Mouse (Mus musculus): ENCODE results near the gene Car5a. TPM values are rescaled to one million over a fixed set of nuclear protein-coding genes. Genes with fewer than 3 reads are reported as not detected.

Car5a gene
- polyA plus RNA-seq, 1 experiment from 2014 or later = 0.40 TPM

DNA sequence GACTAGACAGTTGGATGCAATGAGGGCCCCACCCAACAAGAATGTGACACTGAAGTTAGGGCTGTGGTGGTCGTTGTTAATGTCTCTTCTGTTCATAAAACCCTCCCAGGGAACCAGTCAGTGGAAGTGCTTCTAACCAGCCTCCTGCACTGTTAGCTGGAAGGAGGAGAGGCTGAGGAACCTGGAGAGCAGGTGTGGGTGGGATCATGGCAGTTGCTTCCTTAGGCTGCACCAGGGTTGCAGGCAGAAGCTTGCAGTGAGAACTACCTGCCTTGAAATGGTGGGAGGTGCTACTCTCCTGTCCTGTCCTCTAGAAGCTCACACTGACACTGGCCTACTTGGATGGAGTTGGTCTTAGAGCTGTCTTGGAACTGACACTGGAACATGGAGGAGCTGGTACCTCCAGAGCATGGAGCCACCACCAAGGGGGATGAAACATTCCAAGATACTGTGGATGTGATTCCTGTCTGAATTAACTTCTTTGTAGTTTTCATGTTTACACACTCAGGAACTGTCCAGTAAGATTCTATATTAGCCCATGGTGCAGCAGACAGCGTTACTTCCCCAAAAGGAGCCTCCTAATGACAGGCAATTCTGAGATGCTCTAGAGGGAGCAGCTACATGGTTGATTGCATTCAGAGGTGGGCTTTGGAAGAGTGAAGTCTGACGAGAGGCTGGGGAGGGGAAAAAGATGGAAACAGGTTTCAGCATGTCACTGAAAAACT, 9.3 kb upstream of the Car5a start:
- Histone ChIP-seq H3K27me3 (no peaks in the 10 kb centered on the region), H3K9me3 (replicated peaks) (no peaks in the 10 kb centered on the region), H3K9ac (no peak overlapping the region), H3K4me3 (replicated peaks) (no peak overlapping the region), H3K4me2 (no peak overlapping the region), H3K36me3 (peaks cover 39% of the 10 kb centered on the region), H3K4me1 (peaks cover 51% of the 10 kb centered on the region), H3K27ac (no peak overlapping the region)
- ATAC-seq (replicated peaks; ENCODE audit: low FRiP score) = no peak
- WGBS = 55% methylated on average over 3 of the region's 3 CpGs

DNA sequence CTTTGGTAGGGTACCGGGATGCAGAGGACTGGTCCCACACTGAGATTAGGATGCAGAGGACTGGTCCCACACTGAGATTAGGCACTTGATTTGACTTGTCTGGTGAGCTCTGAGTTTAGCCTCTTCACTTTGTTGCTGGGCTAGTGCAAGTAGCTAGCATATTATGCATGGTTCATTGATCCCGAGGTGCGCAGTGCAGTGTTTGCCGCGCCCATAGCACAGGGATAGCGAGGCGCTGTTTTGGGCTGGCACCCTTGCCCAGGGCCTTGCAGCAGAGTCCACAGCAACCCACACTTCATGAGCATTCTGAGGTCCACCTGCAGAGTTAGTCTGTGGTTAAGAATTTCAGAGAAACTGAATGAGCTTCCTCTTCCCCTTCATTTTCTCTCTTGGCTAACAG, 8.1 kb upstream of the Car5a start:
- peaks cover 59% of the 10 kb centered on the region for H3K4me1 ChIP-seq
- H3K9ac ChIP-seq = 0 out of 2 replicates have a peak overlapping the region, but pooled peaks have one; percentile 31
- no peaks in the 10 kb centered on the region for H3K27me3 ChIP-seq
- ATAC-seq (replicated peaks; ENCODE audit: low FRiP score) = no peak
- H3K36me3 ChIP-seq = peaks cover 39% of the 10 kb centered on the region
- WGBS = 64% methylated on average over 7 of the region's 7 CpGs
- peak overlapping the region; percentile 67 for H3K4me2 ChIP-seq
- peak overlapping the region; percentile 86 for H3K4me3 ChIP-seq (replicated peaks)
- no peaks in the 10 kb centered on the region for H3K9me3 ChIP-seq (replicated peaks)
- H3K27ac ChIP-seq = peak overlapping the region; percentile 37; the same call in 1 of the 2 replicates

DNA sequence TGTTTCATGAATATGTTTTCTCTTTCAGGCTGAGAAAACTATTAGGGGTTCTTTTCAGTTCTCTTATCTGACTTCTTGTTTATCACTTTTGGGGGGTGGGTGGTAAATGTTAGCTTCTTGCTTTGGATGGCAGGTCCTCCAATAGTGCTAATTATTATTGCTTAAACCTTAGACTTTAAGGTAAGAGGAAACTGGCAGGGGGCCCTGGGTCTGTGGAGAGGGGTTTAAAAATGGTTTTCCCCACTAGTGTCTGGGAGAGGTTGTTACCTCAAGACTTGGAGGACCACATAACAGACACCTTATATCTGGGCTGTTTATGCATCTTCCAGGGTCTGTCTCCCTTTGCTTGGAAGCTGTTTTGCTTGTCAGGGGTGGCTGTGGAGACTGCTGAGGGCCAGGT, 7.4 kb upstream of the Car5a start:
- Histone ChIP-seq H3K9me3 (replicated peaks) (no peaks in the 10 kb centered on the region), H3K27me3 (no peaks in the 10 kb centered on the region), H3K4me3 (replicated peaks) (peak overlapping the region; percentile 86), H3K9ac (peak overlapping the region; percentile 31), H3K4me2 (peak overlapping the region; percentile 67), H3K4me1 (peaks cover 65% of the 10 kb centered on the region), H3K27ac (peak overlapping the region; percentile 37; the same call in 1 of the 2 replicates), H3K36me3 (peaks cover 39% of the 10 kb centered on the region)
- no peak for ATAC-seq (replicated peaks; ENCODE audit: low FRiP score)

DNA sequence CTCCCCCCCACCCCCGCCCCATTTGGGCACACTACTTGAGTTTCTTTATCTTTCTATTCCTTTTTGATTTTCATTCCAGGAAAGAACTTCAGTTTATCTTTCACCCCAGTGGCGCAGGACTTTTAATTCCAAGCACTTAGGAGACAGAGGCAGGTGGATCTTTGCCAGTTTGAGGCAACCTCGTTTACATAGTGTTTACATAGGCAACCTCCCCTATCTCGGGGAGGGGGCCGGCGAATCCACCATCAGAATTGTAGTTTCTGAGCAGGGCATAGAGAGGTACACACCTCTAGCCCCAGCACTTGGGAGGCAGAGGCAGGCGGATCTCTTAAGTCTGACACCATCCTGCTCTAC, 6.9 kb upstream of the Car5a start:
- peaks cover 69% of the 10 kb centered on the region for H3K4me1 ChIP-seq
- H3K36me3 ChIP-seq = peaks cover 34% of the 10 kb centered on the region
- WGBS = 29% methylated on average over 7 of the region's 7 CpGs
- no peaks in the 10 kb centered on the region for H3K27me3 ChIP-seq
- H3K27ac ChIP-seq = 0 out of 2 replicates have a peak overlapping the region, but pooled peaks have one; percentile 54
- H3K4me3 ChIP-seq (replicated peaks) = peak overlapping the region; percentile 86
- no peaks in the 10 kb centered on the region for H3K9me3 ChIP-seq (replicated peaks)
- peak overlapping the region; percentile 98 for H3K9ac ChIP-seq
- peak overlapping the region; percentile 67 for H3K4me2 ChIP-seq
- ATAC-seq (replicated peaks; ENCODE audit: low FRiP score) = no peak

DNA sequence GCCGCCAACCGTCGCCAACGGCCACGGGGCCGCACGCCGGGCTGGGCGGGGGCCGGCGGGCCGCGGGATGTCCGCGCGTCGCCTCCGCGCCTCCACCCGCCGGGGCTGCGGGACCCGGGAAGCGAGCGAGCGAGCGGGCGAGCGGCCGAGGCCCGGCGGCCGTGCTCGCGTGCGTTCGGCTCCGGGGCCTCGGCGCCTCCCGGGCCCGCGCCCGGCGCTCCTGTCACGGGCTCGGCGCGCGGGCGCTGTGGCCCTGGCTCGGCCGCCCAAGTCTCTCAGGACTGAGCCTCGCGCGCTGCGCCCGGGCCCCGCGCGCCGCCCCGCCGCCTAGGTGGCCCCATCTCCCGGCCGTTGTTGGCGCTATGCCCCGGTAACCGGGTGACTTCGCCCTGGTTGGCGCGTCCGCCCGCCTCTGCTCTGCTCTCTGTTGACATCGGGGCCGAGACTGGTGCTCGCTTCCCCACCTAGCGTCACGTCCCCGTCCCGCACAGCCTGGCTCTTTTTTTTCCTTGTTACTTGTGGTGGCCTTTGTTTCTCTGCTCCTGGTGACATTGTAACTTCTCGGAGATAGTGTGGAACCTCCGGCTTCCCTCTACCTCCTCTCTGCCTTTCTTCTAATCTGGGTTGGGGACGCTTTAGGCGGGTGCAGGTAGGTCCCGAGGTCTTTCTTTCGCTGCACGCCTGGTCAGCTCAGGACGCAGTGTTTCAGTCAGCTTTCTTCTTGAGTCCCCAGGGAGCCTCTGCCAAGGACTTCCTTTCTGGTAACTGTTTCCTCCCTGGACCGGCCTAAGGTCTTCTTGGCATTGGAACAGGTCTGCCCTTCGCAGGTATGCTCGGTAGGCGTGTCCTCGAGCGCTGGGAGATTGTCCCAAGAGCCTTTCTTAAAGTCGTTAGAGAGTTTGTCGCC, 6.3 kb upstream of the Car5a start:
- Histone ChIP-seq H3K4me2 (peak overlapping the region; percentile 67), H3K27ac (peak overlapping the region; percentile 93), H3K27me3 (no peaks in the 10 kb centered on the region), H3K9me3 (replicated peaks) (no peaks in the 10 kb centered on the region), H3K36me3 (peaks cover 33% of the 10 kb centered on the region), H3K9ac (peak overlapping the region; percentile 98), H3K4me1 (peaks cover 69% of the 10 kb centered on the region), H3K4me3 (replicated peaks) (peak overlapping the region; percentile 86)
- WGBS = under 1% methylated on average over 85 of the region's 97 CpGs
- peak; percentile 19 for ATAC-seq (replicated peaks; ENCODE audit: low FRiP score)

DNA sequence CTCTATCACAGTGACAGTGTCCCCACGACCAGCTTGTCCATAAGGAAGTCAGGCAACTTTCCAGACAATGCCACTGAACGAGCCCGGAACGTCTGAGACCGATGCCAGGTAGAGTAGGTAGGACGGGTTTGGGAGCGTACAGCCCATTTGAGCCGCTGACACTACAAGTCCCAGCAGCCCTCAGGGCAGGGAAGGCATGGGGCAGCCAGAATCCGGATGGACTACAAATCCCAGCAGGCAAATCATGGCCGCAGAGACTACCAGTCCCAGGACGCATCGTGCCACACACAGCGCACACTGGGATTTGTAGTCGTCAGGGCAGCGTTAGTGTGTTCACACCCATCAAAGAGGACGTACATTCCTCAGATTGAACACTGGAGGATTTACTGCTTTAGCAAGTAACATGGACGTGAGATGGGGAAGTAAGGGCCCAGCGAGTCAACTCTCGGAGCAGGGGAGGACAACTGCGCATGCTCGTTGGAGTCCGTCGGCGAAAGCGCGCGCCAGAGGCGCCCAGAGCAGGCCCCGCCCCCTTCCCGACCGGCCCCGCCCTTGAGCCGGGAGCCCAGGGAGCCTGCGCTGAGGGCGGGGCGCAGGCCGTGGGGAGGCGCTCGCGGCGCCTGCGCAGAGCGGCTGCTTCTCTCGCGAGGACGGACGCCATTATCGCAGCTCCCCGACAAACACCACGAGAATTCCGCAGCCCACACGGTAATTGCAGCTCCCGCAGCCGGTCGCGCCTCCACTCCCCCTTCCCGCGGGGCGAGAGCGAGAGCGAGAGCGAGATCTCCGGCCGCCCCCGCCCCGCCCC, 5.4 kb upstream of the Car5a start:
- H3K27ac ChIP-seq = peak overlapping the region; percentile 93
- peak overlapping the region; percentile 67 for H3K4me2 ChIP-seq
- peak; percentile 96 for ATAC-seq (replicated peaks; ENCODE audit: low FRiP score)
- H3K36me3 ChIP-seq = peaks cover 25% of the 10 kb centered on the region
- H3K27me3 ChIP-seq = no peaks in the 10 kb centered on the region
- H3K9ac ChIP-seq = peak overlapping the region; percentile 98
- WGBS = under 1% methylated on average over 60 of the region's 66 CpGs
- H3K9me3 ChIP-seq (replicated peaks) = no peaks in the 10 kb centered on the region
- H3K4me3 ChIP-seq (replicated peaks) = peak overlapping the region; percentile 86
- peaks cover 68% of the 10 kb centered on the region for H3K4me1 ChIP-seq

DNA sequence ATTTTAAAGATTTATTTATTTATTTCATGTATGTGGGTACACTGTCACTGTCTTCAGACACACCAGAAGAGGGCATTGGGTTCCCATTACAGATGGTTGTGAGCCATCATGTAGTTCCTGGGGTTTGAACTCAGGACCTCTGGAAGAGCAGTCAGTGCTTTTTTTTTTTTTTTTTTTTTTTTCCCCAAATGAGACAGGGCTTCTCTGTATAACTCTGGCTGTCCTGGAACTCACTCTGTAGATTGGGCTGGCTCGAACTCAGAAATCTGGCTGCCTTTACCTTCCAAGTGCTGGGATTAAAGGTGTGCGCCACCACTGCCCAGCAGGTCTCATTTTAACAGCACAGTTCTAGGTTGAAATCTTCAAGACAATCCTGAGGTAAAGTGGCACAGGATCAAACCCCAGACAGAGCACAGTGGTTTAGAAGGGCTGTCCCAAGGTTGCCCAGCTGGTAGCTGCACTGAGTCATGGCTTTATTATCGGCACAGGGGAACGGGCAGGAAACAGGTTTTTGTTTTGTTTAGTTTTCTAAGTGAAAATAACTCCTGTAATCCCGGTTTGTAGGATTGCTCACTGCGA, 4.6 kb upstream of the Car5a start, which contains the start of gene Banp:
Banp (plus strand) TSS at position 529 of the 579 bp plus-strand sequence.
- Histone ChIP-seq H3K9ac (peak within 1 kb of the TSS; percentile 98), H3K27me3 (no peaks in the 10 kb centered on the region), H3K36me3 (peaks cover 16% of the 10 kb centered on the region), H3K4me3 (replicated peaks) (peak within 1 kb of the TSS; percentile 86), H3K27ac (peak within 1 kb of the TSS; percentile 95), H3K4me2 (peak within 1 kb of the TSS; percentile 75), H3K4me1 (peaks cover 60% of the 10 kb centered on the region), H3K9me3 (replicated peaks) (no peaks in the 10 kb centered on the region)
- no peak for ATAC-seq (replicated peaks; ENCODE audit: low FRiP score)
- WGBS = 59% methylated on average over 6 of the region's 6 CpGs

DNA sequence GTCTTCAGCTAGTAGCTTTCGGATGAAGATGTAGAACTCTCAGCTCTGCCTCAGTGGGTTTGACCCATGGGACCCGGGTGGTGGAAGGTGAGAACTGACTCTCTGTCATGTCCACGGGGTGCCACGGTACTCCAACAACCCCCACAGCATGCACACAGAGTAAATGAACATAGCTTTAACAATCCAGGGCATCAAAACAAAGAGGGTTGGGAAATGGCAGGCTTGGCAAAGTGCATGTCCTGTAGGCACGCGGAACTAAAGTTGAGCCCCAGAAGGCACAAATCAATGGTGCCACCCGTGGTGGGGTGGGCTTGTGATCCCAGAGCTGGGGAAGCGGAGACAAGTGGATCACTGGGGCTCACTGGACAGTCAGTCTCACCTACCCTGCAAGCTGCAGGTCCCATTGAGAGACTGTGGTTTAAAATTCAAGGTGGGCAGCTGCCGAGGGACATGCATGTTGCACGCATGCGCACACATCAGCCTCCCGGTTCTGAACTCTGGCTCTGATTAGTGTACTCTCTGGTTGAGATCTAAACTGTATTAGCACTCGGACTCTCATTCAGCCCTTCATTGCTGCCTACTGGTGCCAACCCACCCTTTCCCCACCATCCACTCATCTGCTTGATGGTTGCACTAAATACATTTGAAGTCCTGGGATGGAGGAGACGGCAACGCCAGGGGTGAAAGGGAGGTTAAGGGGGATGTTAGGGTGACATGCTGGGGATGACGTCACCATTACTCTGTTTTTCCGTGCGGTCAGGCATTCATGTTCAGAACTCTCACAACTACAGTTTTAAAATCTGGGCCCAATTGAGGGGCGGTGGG, 3.8 kb upstream of the Car5a start:
- no peaks in the 10 kb centered on the region for H3K27me3 ChIP-seq
- ATAC-seq (replicated peaks; ENCODE audit: low FRiP score) = no peak
- peak overlapping the region; percentile 75 for H3K4me2 ChIP-seq
- peaks cover 9% of the 10 kb centered on the region for H3K36me3 ChIP-seq
- H3K4me1 ChIP-seq = peaks cover 52% of the 10 kb centered on the region
- H3K9me3 ChIP-seq (replicated peaks) = no peaks in the 10 kb centered on the region
- peak overlapping the region; percentile 95 for H3K27ac ChIP-seq
- WGBS = 58% methylated on average over 19 of the region's 19 CpGs
- H3K4me3 ChIP-seq (replicated peaks) = peak overlapping the region; percentile 43
- H3K9ac ChIP-seq = peak overlapping the region; percentile 53

DNA sequence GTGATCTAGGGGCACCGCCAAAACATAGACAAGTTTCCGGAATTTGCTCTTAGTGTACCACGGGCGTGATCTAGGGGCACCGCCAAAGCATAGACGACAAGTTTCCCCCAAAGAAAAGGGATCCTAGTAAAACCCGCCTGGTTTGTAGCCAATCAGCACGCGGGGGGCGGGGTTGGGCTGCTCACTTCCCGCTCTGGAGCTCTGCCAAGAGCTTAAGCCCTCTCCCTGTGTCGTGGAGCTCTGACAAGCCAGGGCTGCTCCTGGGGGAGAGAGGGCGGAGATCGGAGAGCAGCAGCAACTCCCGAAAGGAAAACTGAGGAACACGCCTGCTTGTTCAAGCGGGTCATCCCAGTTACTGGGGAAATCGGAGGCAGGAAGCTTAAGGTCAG, 3.0 kb upstream of the Car5a start:
- Histone ChIP-seq H3K4me3 (replicated peaks) (peak overlapping the region; percentile 43), H3K27me3 (no peaks in the 10 kb centered on the region), H3K36me3 (peaks cover under 1% of the 10 kb centered on the region; the same call in 1 of the 2 replicates), H3K27ac (peak overlapping the region; percentile 95), H3K4me2 (peak overlapping the region; percentile 75), H3K9me3 (replicated peaks) (no peaks in the 10 kb centered on the region), H3K9ac (peak overlapping the region; percentile 53), H3K4me1 (peaks cover 44% of the 10 kb centered on the region)
- under 1% methylated on average over 18 of the region's 18 CpGs for WGBS
- peak; percentile 52 for ATAC-seq (replicated peaks; ENCODE audit: low FRiP score)

DNA sequence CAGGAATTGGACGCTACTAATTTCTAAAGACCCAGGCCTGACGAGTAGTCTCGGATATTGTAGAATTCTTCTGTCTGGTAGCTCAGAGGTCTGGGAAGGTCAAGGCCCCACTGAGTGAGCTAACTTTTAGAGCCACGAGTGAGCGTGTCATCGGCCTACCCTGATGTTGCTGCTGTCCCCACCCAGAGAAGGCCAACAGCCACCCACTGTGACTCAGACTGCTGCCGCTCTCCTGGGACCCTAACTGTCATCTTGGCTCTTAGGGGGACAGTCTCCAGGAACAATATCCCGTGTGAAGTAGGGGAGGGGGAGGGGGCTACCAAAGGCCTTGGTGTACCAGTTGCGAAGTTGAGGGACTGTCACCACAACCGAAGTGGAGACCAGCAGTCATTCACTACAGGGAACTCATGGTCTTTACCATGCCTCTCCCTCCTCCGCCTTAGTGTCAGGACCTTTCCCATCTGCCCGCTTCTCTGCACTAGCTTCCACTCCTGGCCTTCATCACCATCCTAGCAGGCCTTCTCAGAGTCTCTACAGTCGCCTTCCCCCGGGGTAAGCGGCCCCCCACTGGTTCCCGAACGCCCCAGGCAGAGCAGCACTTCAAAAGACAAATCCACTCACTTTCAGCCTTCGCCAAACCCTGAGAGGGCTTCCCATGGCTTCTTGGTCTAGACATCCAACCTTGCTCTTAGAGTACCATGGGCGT, 2.5 kb upstream of the Car5a start:
- no peaks in the 10 kb centered on the region for H3K9me3 ChIP-seq (replicated peaks)
- peaks cover 39% of the 10 kb centered on the region for H3K4me1 ChIP-seq
- H3K36me3 ChIP-seq = no peaks in the 10 kb centered on the region
- H3K4me2 ChIP-seq = peak overlapping the region; percentile 75
- H3K27me3 ChIP-seq = no peaks in the 10 kb centered on the region
- peak overlapping the region; percentile 95 for H3K27ac ChIP-seq
- 34% methylated on average over 19 of the region's 19 CpGs for WGBS
- peak overlapping the region; percentile 43 for H3K4me3 ChIP-seq (replicated peaks)
- H3K9ac ChIP-seq = peak overlapping the region; percentile 39
- no peak for ATAC-seq (replicated peaks; ENCODE audit: low FRiP score)
